Mouse (Mus musculus): Measurements from ENCODE around the gene Rbck1.
"Not testable (repeated sequence)": the region's sequence is repeated elsewhere in the genome, so short reads cannot be mapped to it uniquely, and the experiment has no call there.

Gene Rbck1

DNA sequence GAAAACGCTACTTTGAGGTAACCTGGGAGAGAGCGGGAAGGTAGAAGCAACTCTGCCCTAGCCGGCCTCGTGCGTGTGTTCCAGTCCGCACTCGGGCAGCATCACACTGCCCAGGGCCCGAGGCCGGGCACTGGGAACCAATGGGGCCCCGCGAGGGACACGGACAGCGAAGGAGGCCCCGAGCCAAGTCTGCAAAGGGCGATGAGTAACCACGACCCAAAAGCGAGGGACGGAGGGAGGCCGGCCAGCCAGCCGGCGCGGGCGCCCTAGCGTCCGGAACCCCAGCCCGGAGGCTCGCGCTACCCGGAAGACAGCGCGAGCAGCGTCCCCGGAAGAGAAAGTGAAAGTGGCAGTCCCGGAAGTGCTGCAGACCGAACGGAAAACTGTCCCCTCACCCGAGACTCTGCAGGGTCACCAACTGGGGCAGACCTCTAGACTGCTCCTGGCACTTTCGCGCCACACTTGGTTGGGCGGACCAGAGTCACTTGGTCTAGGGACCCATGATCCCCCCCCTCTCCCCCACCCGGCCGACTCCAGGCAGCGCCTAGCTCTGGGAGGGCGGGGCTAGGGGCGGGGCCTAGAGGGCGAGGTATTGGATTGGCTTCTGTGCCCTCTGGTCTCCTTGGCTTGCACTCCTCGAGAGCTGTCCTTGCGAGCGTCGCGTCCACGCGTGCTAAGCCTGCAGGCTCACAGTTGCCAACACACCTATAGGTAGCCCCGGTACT is at the start of gene Rbck1:
Gene Rbck1 (minus strand): TSS at position 553 of the 725 bp plus-strand sequence.
- peak; percentile 79 for DNase-seq (ENCODE audit: low spot score)

DNA sequence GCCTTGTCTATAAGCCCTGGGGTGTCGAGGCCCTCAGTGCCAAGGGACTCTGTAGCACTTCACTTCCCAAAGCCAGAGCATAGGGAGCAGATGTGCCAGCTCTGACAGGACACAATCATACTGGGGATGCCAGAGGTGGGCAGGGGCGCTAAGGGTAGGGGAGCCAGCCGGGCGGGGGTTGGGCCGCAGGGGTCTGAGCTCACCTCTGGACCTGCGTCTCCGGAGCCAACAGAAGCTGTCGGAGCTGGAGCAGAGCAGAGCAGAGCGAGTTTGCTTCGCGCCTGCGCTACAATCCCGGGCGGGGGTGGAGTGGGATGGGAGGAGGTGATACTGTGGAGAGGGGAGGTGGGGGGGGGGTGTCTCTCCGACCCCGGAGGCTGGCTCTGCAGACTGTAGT is 43.9 kb upstream of the Rbck1 start, which contains the start of gene Nrsn2:
Gene Nrsn2 (minus strand): TSS at position 294 of the 397 bp plus-strand sequence.
- no peak for DNase-seq (ENCODE audit: low spot score)

GRCm38 (mm10) chr2:152375652-152376344 is 43.3 kb upstream of the Rbck1 start:
- DNase-seq (ENCODE audit: low spot score), result no peak

GRCm38 (mm10) chr2:152373547-152373946 is 41.1 kb upstream of the Rbck1 start:
- DNase-seq (ENCODE audit: low spot score), result no peak

DNA sequence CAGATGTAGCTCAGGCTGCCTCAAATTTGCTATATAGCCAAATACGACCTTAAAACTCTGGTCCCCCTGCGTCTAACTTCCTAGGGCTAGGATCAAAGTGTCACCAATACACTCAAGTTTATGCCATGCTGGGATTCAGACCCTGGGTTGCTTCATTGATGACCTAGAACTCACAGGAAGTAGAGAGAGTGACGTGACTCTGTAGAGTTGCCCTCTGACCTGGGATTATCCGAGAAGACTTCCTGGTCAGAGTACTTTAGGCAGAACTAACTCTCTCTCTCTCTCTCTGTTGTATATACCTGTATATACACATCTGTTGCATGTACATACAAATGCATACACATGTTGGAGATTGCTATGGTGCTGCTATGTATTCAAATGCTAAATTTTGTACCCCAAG is 40.2 kb upstream of the Rbck1 start:
- DNase-seq (ENCODE audit: low spot score), result no peak

- no peak for DNase-seq (ENCODE audit: low spot score)
Observed at GRCm38 (mm10) chr2:152372104-152372503, 39.7 kb upstream of the Rbck1 start.

GRCm38 (mm10) chr2:152368532-152369140 is 36.2 kb upstream of the Rbck1 start:
- DNase-seq (ENCODE audit: low spot score), result peak; percentile 52

DNA sequence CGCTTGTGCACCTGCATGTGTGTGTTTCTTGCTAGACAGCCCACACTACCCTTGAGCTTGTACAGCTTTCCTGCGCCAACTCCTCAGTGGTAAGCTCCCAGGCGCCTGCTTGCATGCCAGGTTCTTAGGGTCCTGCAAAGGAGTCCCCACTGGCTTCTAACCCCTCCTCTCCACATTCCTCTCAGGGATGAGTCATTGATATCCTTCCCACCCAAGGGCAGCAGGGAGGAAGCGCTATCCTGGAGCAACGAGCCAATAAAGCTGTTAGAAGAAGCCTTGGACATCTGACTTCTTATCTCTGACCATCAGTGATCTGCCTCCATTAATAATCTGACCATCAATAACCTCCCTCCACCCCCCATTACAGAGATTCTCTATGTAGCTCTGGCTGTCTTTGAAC is 35.5 kb upstream of the Rbck1 start:
- DNase-seq (ENCODE audit: low spot score), result no peak

DNA sequence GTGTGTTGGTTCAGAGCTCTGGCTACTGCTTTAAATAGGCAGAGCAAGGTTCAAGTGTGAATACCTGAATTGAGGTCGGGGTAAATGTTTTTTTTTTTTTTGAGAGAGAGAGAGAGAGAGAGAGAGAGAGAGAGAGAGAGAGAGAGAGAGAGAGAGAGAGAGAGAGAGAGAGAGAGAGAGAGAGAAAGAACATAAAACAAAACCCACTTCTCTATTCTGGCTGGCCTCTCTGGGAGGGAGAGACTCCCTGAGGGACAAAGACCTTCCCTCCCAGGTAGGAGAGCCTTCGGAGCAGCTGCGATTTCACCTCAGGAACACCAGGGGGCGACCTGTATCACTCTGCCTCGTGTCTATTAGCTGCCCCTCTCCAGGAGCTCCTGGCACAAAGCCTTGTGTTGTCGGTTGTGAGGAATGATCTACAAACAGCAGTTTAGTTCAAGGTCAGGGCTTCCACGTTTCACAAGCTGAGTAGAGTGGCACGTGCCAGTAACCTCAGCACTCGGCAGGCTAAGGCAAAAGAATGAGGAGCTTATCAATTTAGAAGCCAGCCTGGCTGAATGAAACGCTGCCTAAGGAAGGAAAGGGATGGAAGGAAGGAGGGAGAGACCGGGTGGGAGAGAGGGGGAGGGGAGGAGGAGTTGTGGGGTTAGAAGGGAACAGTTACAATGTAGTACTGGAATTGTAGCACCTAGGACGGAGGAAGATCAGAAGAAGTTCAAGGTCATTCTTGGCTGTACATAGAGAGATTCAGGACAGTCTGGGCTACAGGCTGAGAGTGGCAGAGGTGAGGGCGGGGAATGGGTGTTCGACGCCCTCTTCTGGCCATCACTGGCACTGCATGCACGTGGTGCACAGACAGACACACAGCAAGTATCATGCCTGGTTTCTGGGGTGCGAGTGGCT is 31.0 kb upstream of the Rbck1 start:
- peak; percentile 84 for DNase-seq (ENCODE audit: low spot score)

DNA sequence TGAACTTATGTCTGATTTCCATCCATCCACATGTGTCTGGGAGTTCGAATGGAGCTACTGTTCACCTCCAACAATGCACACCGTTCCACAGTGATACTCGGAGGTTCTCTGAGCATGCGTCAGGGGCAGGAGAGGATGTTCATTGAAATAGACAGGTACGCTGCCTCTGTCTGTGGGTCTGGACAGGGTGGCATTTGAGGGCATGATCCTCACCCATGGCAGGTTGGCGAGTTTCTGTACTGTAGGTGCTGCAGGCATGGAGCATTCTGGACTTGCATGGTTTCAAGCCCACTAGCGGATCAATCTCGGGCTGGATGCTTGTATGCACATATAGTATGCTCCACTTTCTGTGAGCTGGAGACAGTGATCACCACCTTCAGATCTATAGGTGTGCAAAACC is 28.7 kb upstream of the Rbck1 start:
- no peak for DNase-seq (ENCODE audit: low spot score)

GRCm38 (mm10) chr2:152360271-152360775 is 27.9 kb upstream of the Rbck1 start:
- DNase-seq (ENCODE audit: low spot score), result peak; percentile 43

DNA sequence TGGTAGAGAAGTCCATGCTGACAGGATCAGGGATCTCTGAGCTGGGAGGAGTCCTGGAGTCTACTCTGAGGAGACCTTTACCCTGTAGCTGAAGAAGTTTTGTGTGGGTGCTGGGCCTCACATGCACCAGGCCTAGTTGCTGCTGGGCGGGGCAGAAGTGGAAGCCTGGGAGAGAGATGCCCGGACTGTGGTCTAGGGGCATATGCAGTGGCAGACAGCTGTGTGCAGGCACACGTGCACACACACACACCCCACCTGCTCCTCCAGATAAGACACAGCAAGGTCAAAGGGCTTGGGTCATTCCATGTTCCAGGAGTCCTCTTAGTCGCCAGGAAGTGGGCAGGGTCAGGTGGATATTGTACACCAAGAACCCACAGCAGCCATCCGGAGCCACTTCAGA is 27.2 kb upstream of the Rbck1 start:
- DNase-seq (ENCODE audit: low spot score), result no peak

- not testable (repeated sequence) for DNase-seq (ENCODE audit: low spot score)
Observed at GRCm38 (mm10) chr2:152358977-152359376, 26.5 kb upstream of the Rbck1 start.

DNA sequence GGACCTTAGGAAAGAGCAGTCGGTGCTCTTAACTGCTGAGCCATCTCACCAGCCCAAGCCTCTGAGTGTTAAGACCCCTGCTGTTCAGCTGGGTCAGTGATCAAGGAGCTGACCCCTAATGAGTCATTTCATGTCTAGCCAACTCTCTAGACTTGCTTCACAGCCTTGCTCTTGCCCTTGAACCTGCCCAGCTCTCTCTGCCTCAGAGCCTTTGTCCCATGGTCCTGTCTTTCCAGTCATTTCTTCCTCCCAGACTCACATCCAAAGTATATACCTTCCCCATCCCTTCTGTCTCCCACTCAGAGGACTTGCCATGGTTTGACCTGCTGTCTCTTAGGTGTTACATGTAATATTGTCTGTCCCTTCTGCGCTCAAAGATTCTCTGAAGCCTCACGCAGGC is 24.8 kb upstream of the Rbck1 start:
- DNase-seq (ENCODE audit: low spot score), result no peak

- peak; percentile 41 for DNase-seq (ENCODE audit: low spot score)
Observed at GRCm38 (mm10) chr2:152349842-152350540, 17.5 kb upstream of the Rbck1 start.

GRCm38 (mm10) chr2:152349205-152349604 is 16.8 kb upstream of the Rbck1 start:
- DNase-seq (ENCODE audit: low spot score), result no peak

GRCm38 (mm10) chr2:152347722-152348121 is 15.3 kb upstream of the Rbck1 start:
- DNase-seq (ENCODE audit: low spot score), result no peak

- no peak for DNase-seq (ENCODE audit: low spot score)
Observed at GRCm38 (mm10) chr2:152346776-152347465, 14.5 kb upstream of the Rbck1 start.

DNA sequence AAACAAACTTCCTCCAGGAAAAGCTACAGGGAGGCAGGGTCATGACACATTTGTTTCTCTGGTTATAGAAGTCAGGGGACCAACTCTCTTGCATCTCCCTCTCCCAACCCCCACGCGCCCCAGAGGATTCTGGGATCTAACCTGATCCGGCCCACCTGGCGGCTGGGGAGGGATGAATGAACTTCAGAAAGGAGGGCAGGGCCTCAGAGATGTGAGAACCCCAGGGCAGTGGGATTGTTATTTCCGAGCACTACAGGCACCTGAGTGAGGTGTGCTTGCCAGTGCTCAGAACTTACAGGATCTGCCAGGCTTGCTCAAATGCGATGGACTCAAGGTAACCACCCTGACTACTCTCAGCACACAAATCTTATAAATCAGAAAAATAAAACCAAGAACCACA is 12.9 kb upstream of the Rbck1 start:
- DNase-seq (ENCODE audit: low spot score), result no peak

DNA sequence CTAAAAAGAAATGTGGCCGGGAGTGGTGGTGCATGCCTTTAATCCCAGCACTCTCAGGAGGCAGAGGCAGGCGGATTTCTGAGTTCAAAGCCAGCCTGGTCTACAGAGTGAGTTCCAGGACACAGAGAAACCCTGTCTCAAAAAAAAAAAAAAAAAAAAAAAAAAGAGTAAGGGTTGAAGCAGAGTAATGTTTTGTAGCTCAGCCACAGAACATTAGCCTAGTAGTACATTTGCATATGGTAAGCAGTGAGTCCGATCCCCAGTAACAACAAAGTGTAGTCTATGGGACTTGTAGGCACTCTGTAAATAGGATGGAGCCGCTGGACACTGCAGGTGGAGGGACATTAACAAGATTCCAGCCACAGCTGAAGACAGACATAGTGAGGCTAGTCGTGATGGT is 12.5 kb upstream of the Rbck1 start:
- no peak for DNase-seq (ENCODE audit: low spot score)

DNA sequence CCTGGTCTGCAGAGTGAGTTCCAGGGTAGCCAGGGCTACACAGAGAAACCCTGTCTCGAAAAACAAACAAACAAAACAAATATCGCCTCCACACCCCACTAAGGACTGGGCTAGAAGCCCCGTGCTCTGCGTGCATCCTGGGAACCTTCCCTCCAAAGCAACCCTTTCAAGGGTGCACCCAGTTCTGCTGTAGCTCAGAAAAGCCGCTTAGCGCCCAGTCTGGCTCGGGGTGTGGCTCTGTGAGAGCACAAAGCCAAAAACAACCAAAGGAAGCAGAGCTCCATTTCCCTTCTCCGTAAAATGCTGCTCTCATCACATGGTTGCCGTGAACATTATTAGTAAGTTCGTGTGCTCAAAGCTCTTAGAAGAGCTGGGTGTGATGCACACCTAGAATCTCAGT is 11.9 kb upstream of the Rbck1 start:
- DNase-seq (ENCODE audit: low spot score), result no peak

All from ovary, postnatal 14 days (tissue).